Comparison of ENCODE assay signal across 11 mouse cellular contexts in the genomic region with DNA sequence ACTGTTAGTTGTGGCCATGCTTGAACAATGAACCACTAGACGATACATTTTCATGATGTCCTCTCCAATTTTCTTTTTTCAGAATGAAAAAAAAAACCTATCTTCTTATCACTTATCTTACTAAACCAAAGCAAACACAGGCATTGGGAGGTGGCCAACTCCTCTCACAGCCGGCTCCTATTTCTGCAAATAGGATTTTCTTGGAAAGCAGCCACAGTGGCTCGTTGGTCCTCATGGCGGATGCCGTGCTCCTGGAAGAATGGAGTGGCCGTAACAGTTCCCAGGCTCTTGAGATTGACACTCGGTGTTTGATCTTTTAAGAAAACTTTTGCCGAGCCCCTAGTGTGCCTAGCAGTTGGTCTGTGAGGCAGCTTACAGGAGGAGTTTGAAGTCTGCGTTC. TPM values are rescaled to one million over a fixed set of nuclear protein-coding genes. Genes with fewer than 3 reads are reported as not detected.
DNase-seq lines count a peak whose midpoint lies in the region; ATAC-seq and TF ChIP-seq lines count a peak whose summit lies in the region.
"Had no signal": no experiment of that assay in that cellular context is flagged by ENCODE, and none has a peak within 500 bp of the region (broad histone marks: within the 10 kb centered on the region; RNA-seq: fewer than 3 reads in every experiment).

No protein-coding gene starts in this region.

- WGBS in midbrain, postnatal 0 days: 34% methylated on average over 9 of the region's 9 CpGs
- 64% methylated on average over 9 of the region's 9 CpGs for WGBS in midbrain, embryonic 10.5 days

- no peaks in the 10 kb centered on the region for H3K9me3 ChIP-seq in midbrain, postnatal 0 days (ENCODE audit: low read length)
- no peaks in the 10 kb centered on the region for H3K9me3 ChIP-seq in midbrain, embryonic 10.5 days (replicated peaks)
- H3K9me3 ChIP-seq: limb, embryonic 13.5 days had no signal

- H3K27me3 ChIP-seq in midbrain, postnatal 0 days (ENCODE audit: insufficient read depth, low read length): no peaks in the 10 kb centered on the region
- H3K27me3 ChIP-seq in midbrain, embryonic 10.5 days (ENCODE audit: low read depth, poor library complexity, severe bottlenecking): no peaks in the 10 kb centered on the region
- H3K27me3 ChIP-seq: limb, embryonic 13.5 days had no signal

- ATAC-seq in midbrain, postnatal 0 days (ENCODE audit: low FRiP score): no peak
- ATAC-seq: activated CD4-positive, CD25-positive, alpha-beta regulatory T cell, adult 4 months had no signal

- no peaks in the 10 kb centered on the region for H3K4me1 ChIP-seq in midbrain, postnatal 0 days (ENCODE audit: insufficient read depth, low read length)
- H3K4me1 ChIP-seq in midbrain, embryonic 10.5 days: no peaks in the 10 kb centered on the region
- H3K4me1 ChIP-seq: limb, embryonic 13.5 days had no signal

- intact Hi-C loops in gastrocnemius, adult 2 months (cut with DNase I): no loop called here

- TF ChIP-seq CTCF in gastrocnemius, adult 2 months (IDR thresholded peaks at IDR 0.05): no peak
- no peak for TF ChIP-seq CTCF in midbrain, postnatal 0 days (IDR thresholded peaks at IDR 0.05)

- no peak overlapping the region for H3K4me3 ChIP-seq in gastrocnemius, adult 2 months
- no peak overlapping the region for H3K4me3 ChIP-seq in midbrain, postnatal 0 days (ENCODE audit: low read depth, low read length)
- no peak overlapping the region for H3K4me3 ChIP-seq in midbrain, embryonic 10.5 days
- H3K4me3 ChIP-seq: limb, embryonic 13.5 days had no signal

- H3K36me3 ChIP-seq in midbrain, postnatal 0 days (ENCODE audit: insufficient read depth, low read length): peaks cover 36% of the 10 kb centered on the region
- peaks cover 93% of the 10 kb centered on the region for H3K36me3 ChIP-seq in midbrain, embryonic 10.5 days

- H3K4me2 ChIP-seq in midbrain, postnatal 0 days (ENCODE audit: low read depth, low read length, poor library complexity, severe bottlenecking): no peak overlapping the region
- H3K4me2 ChIP-seq: limb, embryonic 13.5 days had no signal

- peak; percentile 39 for DNase-seq in gastrocnemius, adult 2 months
- no peak for DNase-seq in gastrocnemius, postnatal 10 days
- peak; percentile 79 for DNase-seq in midbrain, postnatal 0 days (ENCODE audit: low spot score)
- DNase-seq in midbrain, embryonic 10.5 days (ENCODE audit: low spot score): no peak
- peak; percentile 6 for DNase-seq in embryo, embryonic 11 days
- DNase-seq in lung, postnatal 25 days (ENCODE audit: low spot score): peak; percentile 54
- DNase-seq in spleen, postnatal 36 days (ENCODE audit: low spot score in 2 of 2): no peak
- no peak for DNase-seq in spleen, adult 12 weeks (ENCODE audit: low spot score)
- DNase-seq: kidney, adult 9 months had no signal

- H3K9ac ChIP-seq in midbrain, postnatal 0 days (replicated peaks; ENCODE audit: low read length, poor library complexity, severe bottlenecking): no peak overlapping the region
- H3K9ac ChIP-seq: limb, embryonic 13.5 days had no signal

- H3K27ac ChIP-seq in gastrocnemius, adult 2 months: no peak overlapping the region
- no peak overlapping the region for H3K27ac ChIP-seq in midbrain, postnatal 0 days (ENCODE audit: low read depth, low read length)
- no peak overlapping the region for H3K27ac ChIP-seq in midbrain, embryonic 10.5 days (replicated peaks)
- H3K27ac ChIP-seq: limb, embryonic 13.5 days had no signal

RNA-seq across cellular contexts. Expression of gene Iqcg, which starts 50.8 kb away (rescaled TPM):
- 1 to 10 TPM; 2.0 to 3.0 TPM for total RNA-seq in gastrocnemius, adult 2 months (2021)
- 1 to 10 TPM; 2.0 TPM for total RNA-seq in gastrocnemius, postnatal 10 days (2021)
- 2.5 and 8.3 TPM in 2 replicates for total RNA-seq in midbrain, postnatal 0 days (2014; rRNA removed)
- polyA plus RNA-seq in midbrain, postnatal 0 days (2015; fragmentation: Nextera tagmentation; extraction: Ambion mirVana): 4.7 and 5.1 TPM in 2 replicates
- 3.9 and 4.5 TPM in 2 replicates for polyA plus RNA-seq in midbrain, embryonic 10.5 days (2016; fragmentation: Nextera tagmentation; extraction: Ambion mirVana)

RNA-seq across cellular contexts. Expression of gene Rpl35a, which starts 51.0 kb away (rescaled TPM):
- total RNA-seq in gastrocnemius, adult 2 months (2021): 100 to 1,000 TPM; 217 to 291 TPM
- total RNA-seq in gastrocnemius, postnatal 10 days (2021): 100 to 1,000 TPM; 413 to 441 TPM
- total RNA-seq in midbrain, postnatal 0 days (2014; rRNA removed): 675 and 710 TPM in 2 replicates
- 425 and 447 TPM in 2 replicates for polyA plus RNA-seq in midbrain, postnatal 0 days (2015; fragmentation: Nextera tagmentation; extraction: Ambion mirVana)
- 787 and 975 TPM in 2 replicates for polyA plus RNA-seq in midbrain, embryonic 10.5 days (2016; fragmentation: Nextera tagmentation; extraction: Ambion mirVana)

RNA-seq across cellular contexts. Expression of gene Lmln, which starts 57.1 kb away (rescaled TPM):
- 1 to 10 TPM; 2.1 to 2.8 TPM for total RNA-seq in gastrocnemius, adult 2 months (2021)
- total RNA-seq in gastrocnemius, postnatal 10 days (2021): 1 to 10 TPM; 2.2 TPM
- total RNA-seq in midbrain, postnatal 0 days (2014; rRNA removed): 7.6 and 19.0 TPM in 2 replicates
- 1.4 and 2.4 TPM in 2 replicates for polyA plus RNA-seq in midbrain, postnatal 0 days (2015; fragmentation: Nextera tagmentation; extraction: Ambion mirVana)
- 3.8 and 3.9 TPM in 2 replicates for polyA plus RNA-seq in midbrain, embryonic 10.5 days (2016; fragmentation: Nextera tagmentation; extraction: Ambion mirVana)

Comparison
In these comparisons a context has a peak if more than half of its experiments do, and no peak if none do; other contexts are left out.
1. DNase-seq: peak in gastrocnemius, adult 2 months (single experiment), midbrain, postnatal 0 days (single experiment), embryo, embryonic 11 days (single experiment) and lung, postnatal 25 days (single experiment); none in gastrocnemius, postnatal 10 days (single experiment), midbrain, embryonic 10.5 days (single experiment), spleen, postnatal 36 days (0 of 2) and spleen, adult 12 weeks (single experiment).